Mouse (Mus musculus) liver, embryonic 14.5 days (tissue): ENCODE results near the gene Acsbg2. TPM values are rescaled to one million over a fixed set of nuclear protein-coding genes. Genes with fewer than 3 reads are reported as not detected.

Experiments used
- ATAC-seq: fragments of 200-750 bp; cut with Nextera tagmentation; 2 replicates; pipeline ENCODE4 v1.8.0; 2017; ENCODE audit warnings: moderate number of reproducible peaks, mild to moderate bottlenecking, moderate library complexity; ENCODE audit not compliant: insufficient read depth
- DNase-seq, 3 experiments: peaks; one replicate each; pipeline ENCODE4 v3.0.0-alpha.2; 2012 to 2013; ENCODE audit warnings: low read depth in 3 of 3, low spot score in 3 of 3
- H3K27ac ChIP-seq: fragments of 300-500 bp; sonication (generic); 2 replicates; pipeline ENCODE4 v1.5.1; 2014; ENCODE audit warnings: moderate library complexity, mild to moderate bottlenecking, control low read depth, inconsistent platforms
- H3K27me3 ChIP-seq: fragments of 300-500 bp; sonication (generic); 2 replicates; pipeline ENCODE4 v1.6.1; 2014; ENCODE audit warnings: mild to moderate bottlenecking, low read length, moderate library complexity; ENCODE audit not compliant: control insufficient read depth, insufficient read depth
- H3K36me3 ChIP-seq: fragments of 300-500 bp; sonication (generic); replicated peaks from 2 replicates; pipeline ENCODE4 v1.6.1; 2014; ENCODE audit warnings: low read depth; ENCODE audit not compliant: control insufficient read depth, insufficient read depth
- H3K4me1 ChIP-seq, 2 experiments: fragments of 200-500 bp in 1 of 2; fragments of 300-500 bp in 1 of 2; sonication (generic) in 1 of 2; replicated peaks; 2 replicates each; pipeline ENCODE4 v1.6.1; 2012 to 2014; ENCODE audit warnings: antibody characterized with exemption in 1 of 2, inconsistent platforms in 1 of 2, low read length in 1 of 2; ENCODE audit not compliant: control insufficient read depth in 2 of 2, insufficient read depth in 2 of 2
- H3K4me2 ChIP-seq: fragments of 300-500 bp; sonication (generic); 2 replicates; pipeline ENCODE4 v1.6.1; 2014; ENCODE audit warnings: low read depth, mild to moderate bottlenecking, control low read depth, moderate library complexity
- H3K4me3 ChIP-seq, 2 experiments: fragments of 200-500 bp in 1 of 2; fragments of 300-500 bp in 1 of 2; sonication (generic) in 1 of 2; 2 replicates each; pipeline ENCODE4 v1.5.1; 2012 to 2014; ENCODE audit warnings: low read depth in 2 of 2, low read length in 2 of 2, mild to moderate bottlenecking in 2 of 2, control low read depth in 1 of 2, inconsistent platforms in 1 of 2, moderate library complexity in 1 of 2; ENCODE audit not compliant: insufficient read depth in 1 of 2
- H3K9ac ChIP-seq: fragments of 300-500 bp; sonication (generic); replicated peaks from 2 replicates; pipeline ENCODE4 v1.6.1; 2014; ENCODE audit warnings: mild to moderate bottlenecking, control low read depth, moderate library complexity
- H3K9me3 ChIP-seq: fragments of 300-500 bp; sonication (generic); 2 replicates; pipeline ENCODE4 v1.6.1; 2016; ENCODE audit warnings: low read length, mixed read lengths; ENCODE audit not compliant: control insufficient read depth
- CTCF ChIP-seq: IDR thresholded peaks from 2 replicates; pipeline ENCODE4 v1.5.1; 2016; ENCODE audit warnings: antibody characterized with exemption, low read depth, control low read depth
- EP300 ChIP-seq: IDR thresholded peaks from 2 replicates; pipeline ENCODE4 v1.6.1; 2016; ENCODE audit warnings: antibody characterized with exemption, low read depth
- WGBS: fragments of 180-500 bp; shearing (Covaris S2); extraction: QIAGEN DNeasy Blood & Tissue Kit; methylation state at CpG from one replicate; pipeline ENCODE4 v1.1.7; 2014; ENCODE audit not compliant: insufficient replicate concordance; 5-methylcytosine and 5-hydroxymethylcytosine counted together
- polyA plus RNA-seq, 2 experiments: library from polyadenylated mRNA; depleted of rRNA in 1 of 2; stranded (reverse) in 1 of 2; unstranded in 1 of 2; fragments of >200 nt; fragmentation: Nextera tagmentation in 1 of 2; extraction: Ambion mirVana in 1 of 2; gene quantifications; 2 replicates each; pipeline versions ENCODE4 v1.2.1 to v1.2.3; 2012 to 2014

Gene Acsbg2
- polyA plus RNA-seq, 2 experiments = not detected

GRCm38 (mm10) chr17:56907887-56908286, 33.6 kb upstream of the Acsbg2 start:
- Histone ChIP-seq H3K4me2 (no peak overlapping the region), H3K4me3 (no peak overlapping the region), H3K36me3 (no peaks in the 10 kb centered on the region; the same call in 1 of the 2 replicates), H3K9ac (no peak overlapping the region), H3K4me1 (peaks cover 0 to 4% of the 10 kb centered on the region in 2 experiments; a peak in 1 of 4 replicates), H3K27me3 (no peaks in the 10 kb centered on the region), H3K9me3 (no peaks in the 10 kb centered on the region), H3K27ac (no peak overlapping the region)
- TF ChIP-seq CTCF (no peak), EP300 (no peak)
- DNase-seq (no peak), ATAC-seq (no peak)
- WGBS = 47% methylated on average over 9 of the region's 9 CpGs

GRCm38 (mm10) chr17:56907096-56907495, 32.8 kb upstream of the Acsbg2 start:
- 77% methylated on average over 5 of the region's 5 CpGs for WGBS
- peaks cover 0 to 4% of the 10 kb centered on the region in 2 experiments; a peak in 1 of 4 replicates for H3K4me1 ChIP-seq
- H3K4me2 ChIP-seq = no peak overlapping the region
- no peak for TF ChIP-seq EP300
- TF ChIP-seq CTCF = no peak
- H3K9me3 ChIP-seq = no peaks in the 10 kb centered on the region
- no peaks in the 10 kb centered on the region for H3K27me3 ChIP-seq
- DNase-seq (no peak), ATAC-seq (no peak)
- H3K4me3 ChIP-seq = no peak overlapping the region
- no peaks in the 10 kb centered on the region; the same call in 1 of the 2 replicates for H3K36me3 ChIP-seq
- no peak overlapping the region for H3K27ac ChIP-seq
- H3K9ac ChIP-seq = no peak overlapping the region

- Histone ChIP-seq H3K4me3 (no peak overlapping the region), H3K27ac (no peak overlapping the region), H3K9me3 (no peaks in the 10 kb centered on the region), H3K27me3 (no peaks in the 10 kb centered on the region), H3K4me1 (peaks cover 0 to 4% of the 10 kb centered on the region in 2 experiments; a peak in 1 of 4 replicates), H3K9ac (no peak overlapping the region), H3K4me2 (no peak overlapping the region), H3K36me3 (no peaks in the 10 kb centered on the region; the same call in 1 of the 2 replicates)
- DNase-seq = no peak
- ATAC-seq = no peak
- 74% methylated on average over 3 of the region's 3 CpGs for WGBS
- TF ChIP-seq CTCF (no peak), EP300 (no peak)
Observed at GRCm38 (mm10) chr17:56906166-56906565, 31.9 kb upstream of the Acsbg2 start.

GRCm38 (mm10) chr17:56902698-56903097, 28.5 kb upstream of the Acsbg2 start:
- WGBS = 78% methylated on average over 5 of the region's 5 CpGs
- no peak for DNase-seq
- Histone ChIP-seq H3K9ac (no peak overlapping the region), H3K4me2 (no peak overlapping the region), H3K9me3 (no peaks in the 10 kb centered on the region), H3K4me1 (no peaks in the 10 kb centered on the region), H3K4me3 (no peak overlapping the region), H3K27ac (no peak overlapping the region), H3K36me3 (no peaks in the 10 kb centered on the region; the same call in 1 of the 2 replicates), H3K27me3 (no peaks in the 10 kb centered on the region)
- TF ChIP-seq CTCF (no peak), EP300 (no peak)
- ATAC-seq = no peak

- H3K36me3 ChIP-seq = peaks cover 6% of the 10 kb centered on the region; the same call in 1 of the 2 replicates
- TF ChIP-seq CTCF (peak; percentile 98), EP300 (no peak)
- H3K27me3 ChIP-seq = no peaks in the 10 kb centered on the region
- 70% methylated on average over 7 of the region's 7 CpGs for WGBS
- peak; percentile 67 for ATAC-seq
- H3K4me3 ChIP-seq = no peak overlapping the region
- no peak overlapping the region for H3K9ac ChIP-seq
- DNase-seq = peak; percentile 49 to 61 (median 60)
- no peak overlapping the region for H3K27ac ChIP-seq
- H3K4me1 ChIP-seq = no peaks in the 10 kb centered on the region
- no peak overlapping the region for H3K4me2 ChIP-seq
- no peaks in the 10 kb centered on the region for H3K9me3 ChIP-seq
Observed at GRCm38 (mm10) chr17:56897630-56898195, 23.5 kb upstream of the Acsbg2 start.
